Mouse (Mus musculus) lung, postnatal 0 days (tissue): ENCODE results near the gene Mbl2. TPM values are rescaled to one million over a fixed set of nuclear protein-coding genes. Genes with fewer than 3 reads are reported as not detected.

ENCODE experiments used
- ATAC-seq: fragments of 200-750 bp; cut with Nextera tagmentation; 2 replicates; pipeline ENCODE4 v1.8.0; 2017; ENCODE audit warnings: moderate library complexity
- DNase-seq: peaks from one replicate; pipeline ENCODE4 v3.0.0-alpha.2; 2016; ENCODE audit warnings: low spot score
- H3K27ac ChIP-seq: fragments of 300-500 bp; sonication (generic); 2 replicates; pipeline ENCODE4 v1.5.1; 2014; ENCODE audit warnings: antibody characterized with exemption, mild to moderate bottlenecking, low read length, mixed read lengths
- H3K27me3 ChIP-seq: fragments of 300-500 bp; sonication (generic); replicated peaks from 2 replicates; pipeline ENCODE4 v1.6.1; 2014; ENCODE audit warnings: low read length, mixed read lengths; ENCODE audit not compliant: insufficient read depth
- H3K36me3 ChIP-seq: fragments of 300-500 bp; sonication (generic); 2 replicates; pipeline ENCODE4 v1.6.1; 2014; ENCODE audit warnings: low read length, mixed read lengths; ENCODE audit not compliant: insufficient read depth
- H3K4me1 ChIP-seq: fragments of 300-500 bp; sonication (generic); 2 replicates; pipeline ENCODE4 v1.6.1; 2014; ENCODE audit warnings: antibody characterized with exemption, low read depth, low read length, mixed read lengths; ENCODE audit not compliant: insufficient read depth
- H3K4me2 ChIP-seq: fragments of 300-500 bp; sonication (generic); replicated peaks from 2 replicates; pipeline ENCODE4 v1.6.1; 2014; ENCODE audit warnings: low read depth, mild to moderate bottlenecking, low read length, moderate library complexity, mixed read lengths
- H3K4me3 ChIP-seq: fragments of 300-500 bp; sonication (generic); 2 replicates; pipeline ENCODE4 v1.5.1; 2014; ENCODE audit warnings: low read depth, low read length
- H3K9ac ChIP-seq: fragments of 300-500 bp; sonication (generic); replicated peaks from 2 replicates; pipeline ENCODE4 v1.6.1; 2014; ENCODE audit warnings: low read depth, mild to moderate bottlenecking
- H3K9me3 ChIP-seq: fragments of 300-500 bp; sonication (generic); 2 replicates; pipeline ENCODE4 v1.6.1; 2016; ENCODE audit warnings: low read length, mixed read lengths
- CTCF ChIP-seq: IDR thresholded peaks from 2 replicates; pipeline ENCODE4 v1.5.1; 2016; ENCODE audit warnings: antibody characterized with exemption, mild to moderate bottlenecking
- EP300 ChIP-seq: IDR thresholded peaks from 2 replicates; pipeline ENCODE4 v1.6.1; 2016; ENCODE audit warnings: antibody characterized with exemption, mild to moderate bottlenecking, control low read depth
- WGBS: fragments of 180-500 bp; shearing (Covaris S2); extraction: QIAGEN DNeasy Blood & Tissue Kit; methylation state at CpG from one replicate; pipeline ENCODE4 v1.1.7; 2014; 5-methylcytosine and 5-hydroxymethylcytosine counted together
- polyA plus RNA-seq: library from polyadenylated mRNA; unstranded; fragments of >200 nt; fragmentation: Nextera tagmentation; extraction: Ambion mirVana; gene quantifications from 2 replicates; pipeline ENCODE4 v1.2.1, GENCODE M21; 2015

Mbl2 gene
- polyA plus RNA-seq, 1 experiment from 2014 or later: not detected

- no peak overlapping the region for H3K4me2 ChIP-seq
- no peak overlapping the region for H3K9ac ChIP-seq
- no peaks in the 10 kb centered on the region for H3K4me1 ChIP-seq
- no peaks in the 10 kb centered on the region for H3K27me3 ChIP-seq
- ATAC-seq (no peak), DNase-seq (no peak)
- 80% methylated on average over 3 of the region's 3 CpGs for WGBS
- TF ChIP-seq EP300: no peak
- TF ChIP-seq CTCF: no peak
- no peak overlapping the region for H3K27ac ChIP-seq
- H3K9me3 ChIP-seq: no peaks in the 10 kb centered on the region
- no peaks in the 10 kb centered on the region for H3K36me3 ChIP-seq
- H3K4me3 ChIP-seq: no peak overlapping the region
Measured at GRCm38 (mm10) chr19:30229477-30229876, 3.3 kb upstream of the Mbl2 start.

- no peak overlapping the region for H3K4me3 ChIP-seq
- no peak overlapping the region for H3K4me2 ChIP-seq
- no peak for ATAC-seq
- no peak overlapping the region for H3K27ac ChIP-seq
- no peaks in the 10 kb centered on the region for H3K4me1 ChIP-seq
- no peaks in the 10 kb centered on the region for H3K9me3 ChIP-seq
- no peak for DNase-seq
- no peak for TF ChIP-seq CTCF
- TF ChIP-seq EP300: no peak
- H3K9ac ChIP-seq: no peak overlapping the region
- H3K36me3 ChIP-seq: no peaks in the 10 kb centered on the region
- no peaks in the 10 kb centered on the region for H3K27me3 ChIP-seq
- WGBS: 77% methylated on average over 8 of the region's 8 CpGs
Measured at GRCm38 (mm10) chr19:30234416-30234815, 1.7 kb downstream of the Mbl2 start.

GRCm38 (mm10) chr19:30247359-30247758, 14.6 kb downstream of the Mbl2 start:
- no peaks in the 10 kb centered on the region for H3K27me3 ChIP-seq
- no peaks in the 10 kb centered on the region for H3K36me3 ChIP-seq
- WGBS: 22% methylated on average over 11 of the region's 11 CpGs
- TF ChIP-seq EP300: no peak
- peak; percentile 76 for TF ChIP-seq CTCF
- H3K27ac ChIP-seq: no peak overlapping the region
- H3K4me2 ChIP-seq: no peak overlapping the region
- peak; percentile 68 for ATAC-seq
- no peaks in the 10 kb centered on the region for H3K9me3 ChIP-seq
- no peak overlapping the region for H3K9ac ChIP-seq
- peak; percentile 69 for DNase-seq
- H3K4me1 ChIP-seq: no peaks in the 10 kb centered on the region
- H3K4me3 ChIP-seq: no peak overlapping the region

- ATAC-seq: peak; percentile 41; the same call in 1 of the 2 replicates
- Histone ChIP-seq H3K4me1 (no peaks in the 10 kb centered on the region), H3K27ac (no peak overlapping the region), H3K9me3 (no peaks in the 10 kb centered on the region), H3K27me3 (no peaks in the 10 kb centered on the region), H3K4me2 (no peak overlapping the region), H3K9ac (no peak overlapping the region), H3K4me3 (no peak overlapping the region), H3K36me3 (no peaks in the 10 kb centered on the region)
- 3% methylated on average over 8 of the region's 8 CpGs for WGBS
- peak; percentile 85 for DNase-seq
- TF ChIP-seq EP300 (0 out of 2 replicates have a peak, but pooled peaks have one; percentile 8), CTCF (peak; percentile 86)
Measured at GRCm38 (mm10) chr19:30248822-30249221, 16.1 kb downstream of the Mbl2 start.

GRCm38 (mm10) chr19:30252253-30252652, 19.5 kb downstream of the Mbl2 start:
- no peak overlapping the region for H3K4me3 ChIP-seq
- TF ChIP-seq CTCF (no peak), EP300 (peak; percentile 77)
- DNase-seq (peak; percentile 66), ATAC-seq (peak; percentile 93)
- WGBS: 52% methylated on average over 2 of the region's 2 CpGs
- no peaks in the 10 kb centered on the region for H3K4me1 ChIP-seq
- no peak overlapping the region for H3K9ac ChIP-seq
- H3K27ac ChIP-seq: no peak overlapping the region; the same call in 1 of the 2 replicates
- no peaks in the 10 kb centered on the region for H3K9me3 ChIP-seq
- no peaks in the 10 kb centered on the region for H3K36me3 ChIP-seq
- no peak overlapping the region for H3K4me2 ChIP-seq
- H3K27me3 ChIP-seq: no peaks in the 10 kb centered on the region

GRCm38 (mm10) chr19:30256339-30256738, 23.6 kb downstream of the Mbl2 start:
- Histone ChIP-seq H3K27me3 (no peaks in the 10 kb centered on the region), H3K9me3 (no peaks in the 10 kb centered on the region), H3K36me3 (no peaks in the 10 kb centered on the region), H3K4me3 (no peak overlapping the region), H3K9ac (no peak overlapping the region), H3K4me2 (no peak overlapping the region), H3K4me1 (no peaks in the 10 kb centered on the region), H3K27ac (no peak overlapping the region)
- 6% methylated on average over 6 of the region's 6 CpGs for WGBS
- TF ChIP-seq CTCF: no peak
- TF ChIP-seq EP300: no peak
- ATAC-seq (no peak), DNase-seq (no peak)

GRCm38 (mm10) chr19:30281125-30281524, 48.4 kb downstream of the Mbl2 start:
- DNase-seq (no peak), ATAC-seq (no peak)
- WGBS: 30% methylated on average over 5 of the region's 5 CpGs
- Histone ChIP-seq H3K27me3 (no peaks in the 10 kb centered on the region), H3K27ac (no peak overlapping the region), H3K36me3 (no peaks in the 10 kb centered on the region), H3K9me3 (no peaks in the 10 kb centered on the region), H3K9ac (no peak overlapping the region), H3K4me1 (no peaks in the 10 kb centered on the region), H3K4me3 (no peak overlapping the region), H3K4me2 (no peak overlapping the region)
- TF ChIP-seq EP300: no peak
- no peak for TF ChIP-seq CTCF
